Mouse (Mus musculus) right cerebral cortex, postnatal 25 days (tissue): ENCODE measurements around the gene Mki67.
"Not testable (repeated sequence)": the region's sequence is repeated elsewhere in the genome, so short reads cannot be mapped to it uniquely, and the experiment has no call there.

Experiments
- DNase-seq: peaks from one replicate; pipeline ENCODE4 v3.0.0; 2022

The Mki67 gene

GRCm38 (mm10) chr7:135716445-135716877 is 300 bp upstream of the Mki67 start:
- peak; percentile 82 for DNase-seq

GRCm38 (mm10) chr7:135715166-135715565 is 995 bp downstream of the Mki67 start:
- no peak for DNase-seq

DNA sequence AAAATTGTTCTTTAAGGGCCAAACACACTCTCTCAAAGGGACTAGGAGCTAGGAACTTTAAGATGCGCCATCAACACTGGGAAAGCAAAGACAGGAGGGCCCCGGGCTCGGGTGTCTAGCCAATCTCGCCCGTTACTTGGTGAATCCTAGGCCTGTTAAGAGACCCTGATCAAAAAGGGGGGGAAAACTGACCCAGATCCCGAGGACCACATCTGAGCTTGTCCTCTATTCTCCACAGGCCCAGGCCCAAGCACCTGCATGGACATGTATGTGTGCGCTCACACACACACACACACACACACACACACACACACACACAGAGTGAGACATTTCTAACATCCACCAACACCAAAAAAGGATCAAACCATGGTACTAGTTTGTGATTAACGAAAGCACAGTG is 2.8 kb downstream of the Mki67 start:
- DNase-seq = no peak

GRCm38 (mm10) chr7:135712534-135712933 is 3.6 kb downstream of the Mki67 start:
- no peak for DNase-seq

DNA sequence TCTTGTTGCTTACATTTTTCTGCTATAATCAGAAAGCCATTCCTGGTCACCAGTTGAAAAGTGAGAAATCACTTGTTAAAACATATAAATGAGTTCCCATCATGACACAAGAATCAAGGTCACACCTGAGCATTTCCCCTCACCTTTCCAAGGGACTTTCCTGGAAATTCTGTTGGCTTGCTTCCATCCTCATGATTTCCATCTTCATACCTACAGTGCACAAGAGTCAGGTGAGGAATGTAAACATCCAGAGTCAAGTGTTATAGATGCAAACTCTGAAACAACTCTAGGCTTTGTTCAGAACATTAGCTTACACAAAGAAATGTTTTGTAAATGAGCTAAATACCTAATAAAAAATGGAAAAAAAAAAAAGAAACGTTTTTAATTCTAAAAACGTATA is 5.5 kb downstream of the Mki67 start:
- no peak for DNase-seq

GRCm38 (mm10) chr7:135705753-135706152 is 10.4 kb downstream of the Mki67 start:
- DNase-seq = no peak

DNA sequence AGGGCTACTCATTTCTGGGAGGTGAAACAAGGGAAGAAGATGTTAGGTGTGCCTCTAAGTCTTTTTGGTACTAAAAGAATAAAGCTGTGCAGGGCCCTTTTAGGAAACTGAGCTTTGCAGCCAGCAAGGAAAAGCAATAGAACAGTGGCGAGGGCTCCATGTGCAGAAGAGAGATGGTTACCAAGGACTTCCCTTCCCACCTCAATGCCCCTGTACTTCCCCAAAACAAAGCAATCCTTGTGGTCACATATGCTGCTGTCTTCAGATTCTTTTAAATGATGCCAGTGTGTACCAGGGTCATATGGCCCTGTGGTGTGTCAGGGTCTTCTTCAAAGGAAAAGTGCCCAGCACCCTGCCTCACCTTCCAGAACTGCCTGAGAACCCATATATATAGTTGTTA is 11.1 kb downstream of the Mki67 start:
- no peak for DNase-seq

DNA sequence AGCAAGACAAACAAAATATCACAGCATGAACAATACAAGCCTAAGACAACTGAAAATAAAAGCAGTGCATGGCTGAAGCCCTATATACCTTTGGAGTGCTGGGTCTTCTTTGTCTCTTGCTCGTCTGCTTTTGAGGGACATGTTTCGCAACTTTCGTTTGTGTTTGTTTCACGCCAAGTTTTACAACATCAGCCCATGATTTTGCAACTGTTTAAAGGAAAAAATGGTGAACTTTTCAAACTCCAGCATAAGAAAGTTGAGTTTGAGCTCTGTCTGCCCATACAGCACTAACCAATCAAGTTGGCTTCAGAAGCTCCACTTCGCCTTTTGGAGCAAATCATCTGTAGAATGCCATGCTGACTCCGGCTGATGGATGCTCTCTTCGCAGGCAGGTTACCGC is 11.9 kb downstream of the Mki67 start:
- no peak for DNase-seq

- no peak for DNase-seq
These were observed 12.5 kb downstream of the Mki67 start for GRCm38 (mm10) chr7:135703600-135704148.

- DNase-seq = not testable (repeated sequence)
These were observed 16.8 kb downstream of the Mki67 start for GRCm38 (mm10) chr7:135699351-135699750.

- DNase-seq = no peak
These were observed 17.8 kb downstream of the Mki67 start for GRCm38 (mm10) chr7:135698362-135698761.

GRCm38 (mm10) chr7:135697021-135697740 is 19.0 kb downstream of the Mki67 start:
- DNase-seq = not testable (repeated sequence)

GRCm38 (mm10) chr7:135696127-135696526 is 20.0 kb downstream of the Mki67 start:
- no peak for DNase-seq

DNA sequence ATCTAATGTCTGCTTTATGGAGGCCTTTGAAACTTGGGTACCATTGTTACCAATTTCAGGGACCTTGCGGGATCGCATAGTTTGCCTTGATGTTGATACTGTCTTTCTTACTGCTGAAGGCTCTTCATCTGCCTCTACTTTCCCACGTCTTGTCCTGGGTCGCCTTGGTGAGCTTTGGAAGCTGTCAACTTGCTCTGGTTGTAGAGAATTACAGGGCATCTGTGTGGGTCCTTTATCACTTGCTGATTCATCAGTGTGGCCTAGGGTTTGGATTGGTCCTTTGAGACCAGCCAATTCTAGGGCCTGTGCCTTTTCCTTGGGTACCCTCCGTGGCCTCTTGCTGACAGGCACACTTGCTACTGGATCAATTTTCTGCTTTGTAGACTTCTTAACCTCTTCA is 21.4 kb downstream of the Mki67 start:
- no peak for DNase-seq

DNA sequence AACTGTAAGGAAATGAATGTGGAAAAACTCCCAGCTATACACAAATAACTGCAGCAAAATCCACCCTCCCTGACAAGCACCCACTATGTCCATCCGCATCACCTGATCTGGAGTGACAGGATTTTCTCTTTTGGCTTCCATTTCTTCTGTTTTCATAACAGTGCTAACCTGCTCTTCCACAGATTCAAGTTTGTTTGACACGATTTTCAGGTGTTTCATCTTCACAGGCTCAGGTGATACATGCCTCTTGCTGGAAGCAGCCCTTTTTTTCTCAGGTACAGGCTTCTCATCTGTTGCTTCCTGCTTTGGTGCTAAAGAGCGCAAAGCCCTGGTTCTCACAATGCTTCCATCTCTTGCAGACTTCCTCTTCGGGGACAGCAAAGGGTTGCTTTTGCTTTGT is 22.0 kb downstream of the Mki67 start:
- no peak for DNase-seq

GRCm38 (mm10) chr7:135691941-135692340 is 24.2 kb downstream of the Mki67 start:
- no peak for DNase-seq

DNA sequence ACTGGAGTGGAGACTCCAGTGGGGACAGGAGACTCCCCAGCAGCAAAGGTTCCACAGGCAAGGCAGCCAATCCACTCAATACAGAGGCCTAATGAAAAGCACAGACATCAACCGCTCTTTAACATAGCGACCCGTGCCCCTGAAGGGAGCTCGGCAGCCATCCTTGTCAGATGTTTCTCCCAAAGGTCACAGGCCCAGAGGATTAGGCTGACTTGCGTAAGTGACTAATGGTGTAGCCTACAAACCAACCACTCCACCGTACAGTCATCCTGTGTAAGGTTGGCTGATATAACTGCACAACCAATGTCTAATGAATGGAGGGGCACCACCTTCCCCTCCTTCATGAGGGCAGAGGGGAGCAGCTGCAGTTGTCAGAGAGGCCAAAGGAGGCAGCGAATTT is 26.8 kb downstream of the Mki67 start:
- DNase-seq = no peak

DNA sequence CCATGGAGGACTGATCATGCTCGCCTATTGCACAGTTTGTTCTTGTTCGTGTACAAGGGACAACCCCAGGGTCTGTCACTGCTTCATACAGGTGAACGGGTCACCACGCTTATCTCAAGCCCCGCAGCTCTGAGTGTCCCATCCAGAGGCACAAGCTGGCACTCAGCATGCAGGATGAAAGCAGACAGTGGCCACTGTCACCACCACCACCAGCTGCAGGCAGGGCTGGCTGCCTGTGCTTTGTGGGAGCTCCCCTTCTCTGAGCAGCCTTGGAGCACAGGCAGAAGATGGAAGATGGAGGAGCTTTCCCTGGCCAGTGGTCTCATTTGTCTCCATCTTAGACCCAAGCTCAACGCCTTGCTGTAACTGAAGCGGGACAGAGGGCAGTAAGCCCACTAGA is 31.2 kb downstream of the Mki67 start:
- DNase-seq = no peak

DNA sequence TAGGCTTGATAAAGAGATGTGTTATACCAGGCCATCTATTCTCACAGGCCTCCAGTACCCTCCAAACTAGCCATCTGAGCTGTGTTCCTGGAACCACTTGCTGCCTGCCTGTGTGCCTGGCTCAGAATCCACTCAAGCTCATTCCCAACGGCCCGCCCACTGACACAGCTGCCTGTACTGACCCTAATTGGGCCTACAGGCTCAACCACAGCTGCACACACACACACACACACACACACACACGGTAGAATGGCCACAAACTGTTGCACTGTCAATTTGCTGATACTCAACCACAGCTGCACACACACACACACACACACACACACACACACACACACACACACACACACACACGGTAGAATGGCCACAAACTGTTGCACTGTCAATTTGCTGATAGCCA is 32.1 kb downstream of the Mki67 start:
- DNase-seq = not testable (repeated sequence)

GRCm38 (mm10) chr7:135680334-135680733 is 35.8 kb downstream of the Mki67 start:
- no peak for DNase-seq

DNA sequence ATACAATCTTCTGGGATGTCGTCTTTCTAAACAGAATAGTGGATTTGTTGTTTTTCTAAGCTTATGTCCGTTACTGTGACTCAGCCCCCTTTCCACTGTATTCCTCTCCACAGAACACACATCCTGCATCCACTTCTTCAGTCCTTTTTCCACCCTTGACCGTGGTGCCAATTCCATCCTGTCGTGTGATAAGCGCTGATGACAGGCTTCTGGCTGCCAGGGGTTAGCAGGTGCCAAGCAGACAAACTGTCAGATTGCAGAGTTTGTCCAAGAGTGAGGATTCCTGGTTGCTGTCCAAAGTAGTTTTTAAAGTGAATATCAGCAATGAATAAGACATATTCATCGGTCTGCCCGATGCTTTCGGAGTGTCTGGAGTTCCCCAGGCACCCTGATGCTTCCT is 39.4 kb downstream of the Mki67 start:
- no peak for DNase-seq

- DNase-seq = no peak
These were observed 42.6 kb downstream of the Mki67 start for GRCm38 (mm10) chr7:135673576-135673975.

DNA sequence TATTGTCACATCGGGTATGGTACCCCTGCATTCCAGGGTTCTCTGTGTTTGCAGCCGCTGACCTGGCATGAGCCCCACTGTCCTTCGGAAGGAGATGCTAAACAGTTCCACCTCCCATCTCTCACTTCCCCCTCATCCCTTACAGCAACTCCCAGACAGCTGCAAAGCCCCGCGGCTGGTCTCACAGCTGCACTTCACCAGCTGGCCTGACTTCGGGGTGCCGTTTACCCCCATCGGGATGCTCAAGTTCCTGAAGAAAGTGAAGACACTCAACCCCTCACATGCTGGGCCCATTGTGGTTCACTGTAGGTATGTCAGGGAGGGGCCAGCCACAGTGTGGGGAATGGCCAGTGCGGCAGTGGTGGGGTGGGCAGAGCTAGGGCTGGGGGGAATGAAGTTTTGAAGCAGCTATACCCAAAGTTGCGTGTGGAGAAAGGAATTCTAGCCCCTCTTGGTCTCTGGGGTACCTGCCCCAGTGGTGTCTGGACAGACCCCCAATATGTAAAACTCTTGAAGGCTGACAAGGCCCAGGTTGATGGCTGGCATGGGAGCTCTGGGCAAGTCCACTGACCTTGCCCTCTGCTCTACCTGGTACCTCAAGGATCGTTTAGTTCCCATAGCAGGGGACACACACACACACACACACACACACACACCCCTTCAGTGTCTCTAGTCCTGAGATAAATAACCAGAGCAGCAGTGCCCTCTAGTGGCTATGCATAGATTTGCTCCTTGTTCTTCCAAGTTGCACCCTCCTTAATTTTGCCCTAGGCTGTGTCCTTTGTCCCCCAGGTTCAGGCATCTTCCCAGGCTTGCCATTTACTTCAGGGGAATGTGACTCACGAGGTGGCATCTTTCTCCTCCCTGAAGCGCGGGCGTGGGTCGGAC is 47.1 kb downstream of the Mki67 start:
- peak; percentile 27 for DNase-seq

DNA sequence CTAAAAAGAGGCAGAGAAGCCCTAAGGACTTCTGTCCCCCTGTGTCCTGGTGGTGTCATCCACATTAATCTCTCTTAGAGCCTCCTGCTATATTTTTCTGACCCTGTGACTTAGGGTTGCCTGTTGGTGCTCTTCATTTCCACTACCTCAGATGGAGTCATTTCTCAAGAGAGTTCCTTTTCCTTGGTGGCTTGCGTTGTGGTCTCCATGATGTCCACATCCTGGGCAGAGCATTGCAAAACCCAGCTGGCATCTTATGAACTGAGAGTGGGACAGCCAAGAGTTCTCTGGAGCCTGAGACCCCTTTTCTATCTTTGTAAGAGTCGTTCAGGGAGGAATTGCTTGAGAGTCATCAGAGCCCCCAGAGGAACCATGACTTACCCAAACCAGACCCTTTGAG is 49.8 kb downstream of the Mki67 start:
- no peak for DNase-seq
